Mouse (Mus musculus): ENCODE results near the gene Pik3r5.

The Pik3r5 gene

DNA sequence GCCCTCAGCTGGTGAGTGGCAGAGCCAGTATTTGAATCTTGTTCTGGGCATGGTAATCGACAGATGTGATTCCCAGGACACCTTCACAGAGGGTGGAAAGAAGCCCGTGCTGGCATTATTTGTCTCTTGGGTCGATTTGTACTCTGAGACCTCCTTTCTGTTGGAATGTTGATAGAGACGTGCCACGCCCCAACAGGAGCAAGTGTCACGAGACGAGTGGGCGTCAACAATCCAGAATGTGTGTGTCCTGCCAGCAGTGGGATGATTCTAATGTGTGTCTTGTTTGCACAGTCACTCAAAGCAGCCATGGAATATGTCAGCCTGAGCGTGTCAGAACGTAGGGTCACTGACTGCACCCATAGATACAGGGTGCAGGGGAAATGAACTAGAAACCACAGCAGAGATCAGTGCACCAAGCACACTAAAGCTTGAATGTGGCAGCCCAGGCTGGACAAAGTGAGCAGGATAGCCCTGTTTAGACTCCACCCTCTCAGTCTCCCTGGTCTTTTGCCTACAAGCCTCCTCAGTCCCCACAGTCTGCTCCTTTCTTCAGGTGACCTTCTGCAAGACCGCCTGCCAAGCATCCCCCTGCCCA is 100.1 kb downstream of the Pik3r5 start:
- DNase-seq, result no peak

DNA sequence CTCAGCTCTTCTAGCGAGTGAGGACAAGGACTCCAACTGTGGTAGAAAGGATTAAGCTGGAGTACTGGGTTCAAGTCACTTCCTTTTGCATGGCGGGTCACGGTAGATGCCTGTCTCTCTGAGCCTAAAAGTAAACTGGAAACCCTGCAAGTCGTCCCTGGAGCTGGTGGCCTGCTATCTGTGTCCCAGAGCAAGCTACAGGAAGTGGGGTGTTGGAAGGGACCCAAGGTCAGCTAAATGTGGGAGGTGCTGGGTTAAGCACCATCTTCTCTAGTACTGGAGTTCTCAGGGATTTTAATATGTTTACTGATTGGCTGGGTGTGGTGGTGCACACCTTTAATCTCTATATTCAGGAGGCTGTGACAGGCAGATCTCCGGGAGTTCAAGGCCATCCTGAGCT is 100.9 kb downstream of the Pik3r5 start:
- no peak for DNase-seq

GRCm38 (mm10) chr11:68533971-68534475 is 102.1 kb downstream of the Pik3r5 start:
- no peak for DNase-seq

- no peak for DNase-seq
These were observed 104.1 kb downstream of the Pik3r5 start for GRCm38 (mm10) chr11:68536026-68536425.

- no peak for DNase-seq
These were observed 104.5 kb downstream of the Pik3r5 start for GRCm38 (mm10) chr11:68536465-68536864.

GRCm38 (mm10) chr11:68539621-68540020 is 107.7 kb downstream of the Pik3r5 start:
- DNase-seq, result no peak

GRCm38 (mm10) chr11:68544554-68544953 is 112.6 kb downstream of the Pik3r5 start:
- no peak for DNase-seq

DNA sequence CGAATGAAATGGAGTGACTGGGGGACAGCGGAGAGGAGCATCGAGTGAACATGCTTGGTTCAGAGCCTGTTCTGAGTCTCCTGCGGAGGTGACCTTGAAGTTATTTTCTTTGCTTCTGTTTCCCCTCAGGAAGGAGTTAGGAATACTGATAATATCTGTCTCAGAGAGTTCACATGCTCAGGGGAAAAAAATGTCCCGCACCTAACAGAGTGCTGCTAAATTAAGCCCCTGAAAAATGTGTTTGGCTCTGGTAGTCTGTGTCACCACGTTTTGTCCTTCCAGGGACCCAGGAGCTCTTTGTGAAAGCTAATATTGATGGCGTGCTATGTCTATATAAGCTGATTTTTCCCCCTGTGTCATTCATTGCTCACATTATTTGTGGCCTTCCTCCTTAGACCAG is 113.3 kb downstream of the Pik3r5 start:
- no peak for DNase-seq

- no peak for DNase-seq
These were observed 113.8 kb downstream of the Pik3r5 start for GRCm38 (mm10) chr11:68545682-68546222.

All from thymus, postnatal 36 days (tissue).